Mouse (Mus musculus) frontal cortex, postnatal 25 days (tissue): ENCODE measurements around the gene Crybg3.

Experiments
- DNase-seq, 2 experiments: peaks; one replicate each; pipeline ENCODE4 v3.0.0; 2022; ENCODE audit warnings: low spot score in 2 of 2

The Crybg3 gene

DNA sequence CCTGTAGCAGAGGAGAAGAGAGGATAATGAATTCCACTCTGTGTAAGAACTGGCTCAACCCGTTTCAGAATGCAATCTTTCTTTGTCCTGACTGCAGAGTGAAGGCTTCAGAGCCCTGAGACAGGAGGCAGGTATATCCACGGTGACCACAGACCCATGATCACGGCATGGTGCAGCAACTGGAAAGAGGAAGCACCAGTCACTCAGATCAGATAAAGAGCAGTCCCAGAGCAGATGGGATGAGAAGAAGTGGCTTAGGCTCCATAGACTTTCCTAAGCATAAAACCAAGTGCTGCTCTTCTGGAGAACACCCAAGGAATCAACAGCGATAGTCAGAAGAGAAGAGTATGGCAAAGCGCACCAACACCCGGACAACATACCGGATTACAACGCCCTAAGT lies 21.5 kb downstream of the Crybg3 start:
- no peak for DNase-seq

DNA sequence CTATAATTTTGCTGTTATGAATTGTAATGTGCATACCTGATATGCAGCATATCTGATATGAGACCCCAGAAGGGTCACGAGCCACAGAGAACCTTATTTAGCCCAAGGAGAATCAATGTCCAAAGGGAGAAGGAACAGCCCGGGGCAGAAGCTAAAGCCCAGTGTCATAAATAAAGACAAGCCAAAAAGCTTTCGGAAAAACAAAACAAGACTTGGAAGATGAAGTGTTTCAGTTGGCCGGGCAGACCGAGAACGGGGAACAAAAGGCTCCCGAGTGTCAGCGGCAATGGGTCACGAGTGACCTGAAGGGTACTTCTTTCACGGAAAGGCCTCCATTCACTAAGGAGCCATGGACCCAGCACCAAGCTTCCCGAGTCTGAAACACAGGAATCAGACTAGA lies 26.8 kb downstream of the Crybg3 start:
- no peak for DNase-seq

DNA sequence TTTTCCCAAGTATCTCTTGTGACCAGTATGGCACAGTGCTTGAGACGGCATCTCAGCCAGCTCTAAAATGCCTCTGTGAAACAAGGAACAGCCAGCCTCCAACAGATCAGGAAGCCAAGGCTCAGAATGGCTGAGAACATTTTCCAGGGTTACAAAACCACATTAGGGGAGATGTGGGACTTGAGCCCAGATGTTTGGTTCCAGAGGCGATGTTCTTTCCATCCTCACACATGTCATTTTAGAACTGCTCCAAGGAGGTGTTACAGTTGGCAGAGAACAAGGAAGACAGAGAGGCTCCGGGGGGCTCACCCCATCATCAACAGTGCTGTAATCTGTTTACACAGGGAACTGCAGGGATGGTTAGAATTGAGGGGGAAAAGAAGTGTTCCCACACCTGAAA lies 28.1 kb downstream of the Crybg3 start:
- DNase-seq, result no peak

DNA sequence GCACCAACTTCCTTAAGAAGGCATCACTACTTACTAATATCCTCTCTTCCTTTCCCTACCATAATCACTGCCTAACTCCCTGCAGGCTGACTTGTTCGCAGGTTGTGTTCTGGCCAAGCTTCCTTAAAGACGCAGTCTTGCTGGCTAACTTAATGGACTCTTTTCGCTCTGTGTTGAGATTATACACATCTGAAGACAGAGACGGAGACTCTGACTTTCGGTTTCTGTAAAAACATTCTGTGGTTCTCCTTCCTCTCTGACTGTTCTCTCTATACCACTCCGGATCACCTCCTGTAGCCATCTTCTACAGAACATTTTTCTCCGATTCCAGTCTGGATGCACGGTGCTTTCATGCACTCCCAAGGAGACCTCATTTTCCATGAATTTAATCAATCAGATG lies 30.0 kb downstream of the Crybg3 start:
- DNase-seq, result no peak

DNA sequence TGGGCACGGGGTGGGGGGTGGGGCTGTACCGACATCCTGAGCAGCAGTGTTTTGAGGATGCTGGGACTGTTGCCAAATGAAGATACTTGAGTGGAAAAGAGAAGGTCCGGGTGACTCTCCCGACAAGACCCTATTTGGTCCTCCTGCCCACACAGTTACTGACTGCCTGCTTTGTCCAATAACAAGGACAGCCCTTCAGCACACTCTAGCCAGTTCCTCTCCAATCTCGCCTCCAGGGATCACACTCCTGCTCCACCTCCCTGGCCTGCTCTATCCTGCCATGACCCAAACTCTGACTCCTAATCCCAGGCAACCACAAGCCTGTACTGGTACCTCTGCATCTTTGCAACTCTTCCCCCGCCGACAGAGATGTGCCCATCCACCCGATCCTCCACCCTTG lies 30.9 kb downstream of the Crybg3 start:
- no peak for DNase-seq

DNA sequence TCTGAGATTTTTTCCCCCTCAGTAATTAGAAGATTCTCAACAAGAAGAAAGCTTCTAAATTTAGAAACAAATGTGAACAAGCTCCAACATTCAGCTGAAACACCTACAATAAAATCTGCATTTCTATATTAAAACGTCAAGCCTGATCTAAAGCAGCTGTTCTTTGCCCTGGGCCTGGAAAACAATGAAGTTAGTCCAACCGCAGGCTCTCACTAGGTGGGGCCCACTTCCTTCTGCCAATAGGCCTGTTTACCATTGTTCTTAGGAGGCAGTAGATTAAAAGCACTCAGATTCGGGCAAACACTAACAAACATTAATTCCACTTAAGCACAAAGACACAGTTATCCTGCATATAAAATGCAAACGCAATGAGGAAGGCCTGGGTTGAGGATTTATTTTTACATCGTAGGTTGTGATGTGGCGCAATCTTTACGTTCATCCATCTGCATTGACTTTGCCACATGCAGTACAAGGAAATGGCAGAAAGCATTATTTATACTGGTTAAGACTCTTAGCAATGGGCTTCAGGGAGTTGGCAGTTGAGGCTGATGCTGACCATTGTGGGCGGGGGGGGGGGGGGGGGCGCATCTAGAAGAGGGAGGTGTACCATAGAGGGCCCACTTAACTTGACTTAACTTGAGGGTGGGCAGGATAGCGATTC lies 32.9 kb downstream of the Crybg3 start:
- no peak for DNase-seq

DNA sequence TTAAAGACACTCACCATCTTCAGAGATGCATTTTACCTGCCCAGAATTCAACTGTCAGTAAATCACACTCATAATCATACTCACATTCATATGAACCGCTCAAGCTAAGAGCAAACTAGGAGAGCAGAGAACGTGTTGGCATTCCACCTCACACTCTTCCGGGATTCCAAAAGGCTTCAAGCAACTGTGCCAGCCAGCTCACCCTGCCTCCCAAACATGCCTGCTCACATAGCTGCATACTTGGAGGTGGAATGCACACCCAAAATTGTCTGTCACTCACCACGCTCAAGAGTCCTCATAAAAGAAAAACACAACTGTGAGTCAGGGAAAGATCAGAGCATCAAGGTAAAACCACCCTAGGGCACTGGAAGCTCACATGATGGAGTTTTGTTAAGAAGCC lies 34.3 kb downstream of the Crybg3 start:
- DNase-seq, result no peak

DNA sequence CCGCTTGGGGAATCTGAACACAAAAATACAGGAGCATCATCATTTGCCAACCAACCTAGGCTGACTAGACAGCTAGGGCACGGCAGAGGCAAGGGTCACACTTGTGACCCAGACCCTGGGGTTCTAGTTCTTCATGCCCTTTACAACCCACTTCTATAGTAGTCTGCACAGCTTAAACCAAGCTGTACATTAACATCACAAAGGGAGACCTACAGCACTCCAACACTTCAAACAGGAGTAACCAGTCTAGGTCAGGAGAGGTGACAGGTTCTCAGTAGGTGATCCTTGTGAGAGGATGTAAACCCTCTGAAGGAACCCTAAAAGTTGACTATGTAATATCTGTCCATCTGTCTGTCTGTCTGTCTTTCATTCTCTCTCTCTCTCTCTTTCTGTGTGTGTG lies 35.1 kb downstream of the Crybg3 start:
- DNase-seq, result no peak

DNA sequence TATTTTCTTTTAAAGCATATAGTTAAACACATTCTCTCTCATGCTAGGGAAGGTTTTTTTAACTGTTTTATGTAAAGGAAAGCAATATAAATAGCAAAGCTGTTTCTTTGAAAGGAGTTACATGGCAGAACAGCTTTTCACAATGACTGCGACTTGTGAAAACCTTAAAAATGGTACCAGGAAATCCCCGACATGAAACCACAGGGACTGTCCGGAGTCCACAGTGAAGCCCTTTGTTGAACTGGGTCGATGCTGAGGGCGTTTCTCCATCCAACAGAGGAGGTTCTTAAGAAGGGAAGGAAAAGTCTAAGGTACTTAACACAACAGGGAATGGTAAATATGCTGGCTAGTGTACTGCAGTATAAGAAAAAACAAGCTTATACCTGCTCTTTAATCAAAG lies 36.8 kb downstream of the Crybg3 start:
- DNase-seq, result no peak

DNA sequence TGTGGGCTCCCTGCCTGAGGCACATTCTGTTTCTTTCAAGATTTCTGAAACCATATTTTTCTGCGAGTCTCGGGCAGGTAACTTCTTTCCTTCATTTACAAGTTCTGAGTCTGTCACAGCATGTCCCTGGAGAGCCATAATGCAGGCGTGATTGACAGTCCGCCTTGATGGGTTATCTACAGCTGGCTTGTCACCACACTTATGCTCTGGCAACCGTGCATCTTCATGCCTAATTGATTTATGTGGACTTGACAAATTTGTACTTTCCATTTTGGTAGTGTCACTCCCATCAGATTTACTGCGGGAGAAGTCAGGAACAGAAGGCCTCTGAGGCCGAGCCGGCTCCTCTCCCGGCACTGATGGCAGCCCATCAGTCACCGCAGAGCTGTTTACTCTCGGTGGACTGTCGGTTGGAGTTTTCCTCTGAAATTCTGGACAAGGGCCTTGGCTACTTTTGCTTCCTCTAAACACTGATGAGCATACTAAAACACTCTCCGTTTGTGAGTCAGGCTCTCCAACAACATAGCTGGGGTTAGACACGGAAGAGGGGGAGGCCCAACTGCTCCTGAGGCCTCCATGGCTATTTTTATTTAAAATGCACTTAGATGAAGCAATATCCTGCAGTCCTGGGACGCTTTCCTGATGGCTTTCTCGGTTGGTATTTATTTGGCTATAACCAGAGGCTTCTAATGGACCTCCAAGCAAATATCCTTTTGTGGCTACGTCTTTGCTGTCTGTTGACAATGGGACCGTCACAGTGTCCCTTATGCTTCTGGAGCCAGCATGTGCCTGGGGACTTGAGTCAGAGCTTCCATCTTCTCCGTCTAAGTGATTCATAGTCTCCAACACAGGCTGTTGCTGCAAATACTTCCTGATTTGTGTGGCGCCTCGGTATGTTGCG lies 41.2 kb downstream of the Crybg3 start:
- no peak for DNase-seq

DNA sequence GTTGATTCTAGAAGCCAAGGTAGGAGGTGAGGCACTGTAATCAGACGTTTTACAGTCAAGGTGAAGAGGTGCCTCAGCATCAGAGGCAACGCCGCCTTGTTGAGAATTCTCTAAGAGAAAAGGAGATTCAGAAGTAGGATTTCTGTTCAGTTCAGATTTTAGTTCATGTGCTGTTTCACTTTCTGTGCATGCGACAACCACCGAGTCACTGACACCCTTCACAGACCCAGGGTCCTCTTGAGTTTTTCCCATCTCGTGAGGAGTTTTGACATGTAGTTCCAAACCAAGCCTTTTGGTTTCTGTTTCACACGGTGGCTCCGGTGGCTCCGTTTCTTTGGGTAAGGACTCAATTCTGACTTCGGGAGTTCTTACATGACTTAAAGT lies 41.9 kb downstream of the Crybg3 start:
- no peak for DNase-seq

DNA sequence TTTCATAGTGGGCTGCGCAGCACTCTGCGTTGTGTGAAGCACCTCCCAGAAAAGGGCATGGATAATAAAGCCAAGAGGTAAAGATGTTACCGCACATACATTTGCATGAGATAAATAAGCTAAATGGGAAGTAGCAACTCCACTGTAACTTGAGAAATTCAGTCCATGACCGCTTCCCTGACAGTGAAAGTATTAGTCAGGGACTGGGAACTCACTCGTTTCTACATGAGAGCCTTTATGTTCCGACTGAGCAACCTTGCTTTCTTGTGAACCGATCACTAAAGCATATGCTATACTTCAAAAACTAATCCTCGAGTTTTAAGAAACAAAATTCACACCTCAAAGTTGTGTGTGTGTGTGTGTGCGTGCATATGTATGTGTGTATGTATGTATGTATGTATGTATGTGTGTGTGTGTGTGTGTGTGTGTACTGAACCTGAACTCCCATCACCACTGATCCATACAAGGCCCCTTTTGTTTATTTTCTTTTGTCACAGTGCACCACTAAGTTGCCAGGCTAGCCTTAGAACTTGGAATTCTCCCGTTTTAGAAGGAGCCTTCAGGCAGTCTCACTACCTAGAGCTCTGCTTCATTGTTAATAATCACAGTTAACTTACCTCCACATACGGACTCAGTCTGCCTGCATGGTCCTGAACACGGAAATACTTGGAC lies 47.2 kb downstream of the Crybg3 start:
- no peak for DNase-seq

DNA sequence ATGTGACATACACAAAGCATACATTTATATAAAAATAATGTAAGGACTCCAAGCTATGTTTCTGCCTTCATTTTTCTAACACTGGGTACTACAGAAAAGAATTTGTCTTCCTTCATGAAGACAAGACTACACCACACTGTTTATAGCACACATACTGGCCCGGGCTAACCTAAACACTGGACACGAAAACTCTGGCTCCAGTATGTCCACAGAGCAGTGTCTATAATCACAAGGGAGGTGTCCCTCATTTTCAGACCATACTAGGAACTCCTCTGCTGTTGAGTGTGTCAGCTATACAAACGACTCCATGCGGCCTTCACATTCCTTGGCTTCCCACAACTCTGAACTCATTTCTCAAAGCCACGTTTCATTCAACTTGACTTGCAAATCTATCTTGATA lies 49.3 kb downstream of the Crybg3 start:
- DNase-seq, result no peak

DNA sequence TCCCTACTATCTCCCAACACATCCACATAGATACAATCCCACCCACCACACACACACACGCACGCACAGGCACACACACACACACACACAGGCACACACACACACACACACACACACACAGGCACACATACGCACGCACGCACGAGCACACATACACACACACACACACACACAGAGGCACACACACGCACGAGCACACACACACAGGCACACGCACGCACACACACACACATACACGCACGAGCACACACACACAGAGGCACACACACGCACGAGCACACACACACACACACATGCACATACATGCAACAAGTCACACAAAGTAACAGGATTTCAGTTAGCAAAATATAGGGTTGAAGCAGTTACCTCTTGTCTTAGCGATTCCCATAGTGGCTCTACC lies 51.1 kb downstream of the Crybg3 start:
- no peak for DNase-seq

DNA sequence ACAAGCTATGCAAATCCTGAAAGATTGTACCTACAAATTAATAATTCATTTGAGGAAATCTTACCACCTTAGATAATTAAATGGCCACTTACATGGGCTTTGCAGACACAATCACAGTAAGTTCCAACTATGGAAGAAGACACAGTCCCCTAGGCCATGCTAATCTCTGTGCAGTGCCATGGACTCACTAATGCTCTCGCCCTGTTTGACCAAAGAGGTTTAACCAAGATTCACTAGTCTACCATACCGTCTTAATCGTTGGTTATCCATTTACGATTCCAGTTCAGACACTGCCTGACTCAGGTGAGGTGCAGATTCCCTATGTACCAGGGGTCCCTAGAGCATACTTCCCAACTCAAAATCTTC lies 52.2 kb downstream of the Crybg3 start:
- DNase-seq, result no peak

DNA sequence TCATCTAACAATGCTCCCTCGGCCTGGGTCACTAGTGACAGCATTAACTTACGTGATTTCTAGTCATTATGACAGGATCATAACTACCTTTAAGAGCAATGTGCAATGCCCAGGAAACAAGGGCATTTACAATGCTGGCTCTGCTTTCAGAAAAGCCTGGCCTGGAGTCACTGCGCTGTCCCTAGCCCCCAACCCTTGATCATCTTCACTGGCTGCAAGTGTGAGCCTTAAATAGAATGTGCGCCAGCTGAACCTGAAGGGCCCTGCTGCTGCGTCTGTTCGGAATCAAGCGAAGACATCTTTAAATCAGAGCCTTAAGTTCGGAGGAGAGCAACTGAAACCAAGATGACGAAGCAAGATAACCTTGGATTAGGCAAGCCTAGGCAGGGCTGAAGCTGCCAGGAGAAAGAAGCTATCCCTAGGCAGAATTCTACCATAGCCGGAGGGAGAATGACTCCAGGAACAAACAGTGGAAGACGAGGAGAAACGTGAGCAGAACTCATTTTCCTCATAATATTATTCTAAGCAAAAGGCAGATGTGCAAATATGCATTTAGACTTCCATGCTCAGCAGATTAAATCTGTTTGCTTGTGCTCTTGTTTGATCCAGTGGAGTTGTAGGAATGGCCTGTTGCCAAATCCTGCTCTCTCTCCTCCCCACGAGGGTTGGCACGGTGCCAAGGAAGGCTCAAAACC lies 52.7 kb downstream of the Crybg3 start:
- DNase-seq, result peak in 1 of 2 experiments; percentile 30

DNA sequence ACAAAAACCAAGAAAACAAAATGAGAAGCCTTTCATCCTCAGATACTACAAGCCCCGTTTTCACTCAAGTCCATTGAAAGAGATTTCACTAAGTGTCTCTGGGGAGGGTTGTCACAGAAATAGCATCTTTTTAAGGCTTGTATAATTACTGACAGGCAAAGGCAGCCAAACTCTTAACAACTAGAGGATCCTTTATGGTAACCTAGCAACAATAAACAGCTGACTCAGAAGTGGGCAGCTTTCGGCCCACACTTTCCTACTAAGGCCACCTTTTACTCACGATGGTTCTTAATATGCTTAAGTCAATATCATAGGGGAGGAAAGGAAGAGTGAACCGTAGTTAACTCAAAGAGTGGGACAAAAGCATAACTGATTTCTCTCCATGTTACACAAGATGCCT lies 53.3 kb downstream of the Crybg3 start:
- no peak for DNase-seq

DNA sequence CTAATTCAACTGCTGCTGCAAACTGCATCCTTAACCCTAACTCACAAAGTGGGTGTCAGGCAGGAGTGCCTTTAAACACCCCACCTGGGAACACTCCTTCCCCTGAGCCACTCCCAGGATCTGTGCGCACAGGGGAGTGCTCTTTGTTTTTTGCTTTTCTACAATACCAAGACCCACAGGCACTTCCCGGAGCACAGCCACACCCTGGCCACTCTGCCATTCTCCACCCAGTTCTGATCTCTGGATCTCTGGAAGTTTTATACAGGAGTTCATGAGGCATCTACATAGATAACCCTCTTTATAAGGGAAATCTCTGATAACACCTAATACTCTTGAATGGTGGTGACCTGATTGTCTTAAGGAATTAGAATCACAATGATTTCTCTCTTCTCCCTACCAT lies 55.4 kb downstream of the Crybg3 start:
- no peak for DNase-seq

DNA sequence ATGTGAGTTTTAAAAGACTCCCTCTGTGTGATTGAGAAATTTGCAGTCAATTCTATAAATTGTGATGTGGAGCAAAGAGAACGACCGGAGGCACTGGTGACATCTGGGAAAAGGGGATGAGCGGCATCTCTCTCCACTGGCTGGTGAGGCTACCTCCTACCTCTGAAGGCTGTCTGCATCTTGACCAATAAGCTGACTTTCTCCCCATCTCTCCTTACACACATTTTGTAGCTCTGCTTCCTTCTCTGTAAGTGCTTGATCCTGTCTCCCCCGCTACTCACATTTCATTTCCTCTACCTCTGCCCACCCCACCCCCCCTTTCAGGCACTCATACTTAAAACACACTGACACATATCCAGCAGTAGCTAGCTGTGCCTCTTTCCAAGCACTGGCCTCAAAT lies 59.4 kb downstream of the Crybg3 start:
- DNase-seq, result no peak

DNA sequence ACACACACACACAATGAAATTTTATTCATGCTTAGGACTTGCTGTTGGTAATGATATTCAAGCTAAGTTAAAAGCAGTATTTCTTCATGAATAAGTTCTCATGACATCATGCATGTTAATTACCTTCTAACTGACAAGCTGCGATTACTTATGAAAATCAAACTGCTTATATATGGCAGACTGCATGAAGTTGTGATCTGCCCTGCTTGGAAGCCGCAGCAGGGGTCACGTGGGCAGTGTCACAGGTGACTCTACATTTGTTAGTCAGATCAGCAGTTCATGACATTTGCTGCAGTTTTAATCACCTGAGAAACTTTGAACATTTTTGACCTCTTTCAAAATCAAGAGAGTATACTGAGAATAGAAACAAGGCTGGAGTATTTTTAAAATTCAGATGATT lies 59.8 kb downstream of the Crybg3 start:
- no peak for DNase-seq

DNA sequence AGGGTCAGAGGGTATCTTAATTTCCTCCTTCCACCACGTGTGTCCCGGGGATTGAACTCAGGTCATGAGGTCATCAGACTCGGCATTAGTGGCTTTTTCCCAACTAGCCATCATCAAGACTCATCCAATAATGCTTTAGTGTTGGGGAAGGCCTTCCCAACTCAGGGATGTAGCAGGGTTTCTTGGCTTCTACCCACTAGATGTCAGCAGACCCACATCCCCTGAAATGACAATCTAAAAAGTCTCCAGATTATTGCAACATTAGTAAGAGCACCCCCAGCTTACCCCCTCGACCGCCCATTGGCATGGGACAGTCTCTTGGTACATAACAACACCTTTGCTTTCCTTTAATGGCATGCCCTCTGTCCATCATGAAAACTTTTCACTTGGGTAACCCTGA lies 65.1 kb downstream of the Crybg3 start:
- no peak for DNase-seq

DNA sequence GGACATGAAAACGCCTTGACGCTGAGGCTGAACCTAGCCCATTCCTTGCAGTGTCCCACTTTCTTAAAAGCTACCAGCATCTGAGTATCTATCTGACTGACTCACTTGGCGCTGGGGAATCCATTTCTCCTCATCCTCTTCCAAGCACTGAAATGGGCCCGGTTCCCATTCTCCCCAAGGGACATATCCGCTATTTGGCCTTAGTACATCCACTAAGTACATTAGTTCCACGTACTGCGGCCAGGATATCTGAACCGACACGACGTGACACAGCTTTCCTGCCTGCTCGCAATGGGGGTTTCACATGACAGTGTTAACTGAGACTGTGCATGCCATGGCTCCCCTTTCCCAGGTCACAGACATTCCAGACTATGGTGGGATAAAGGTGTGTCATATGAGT lies 66.4 kb downstream of the Crybg3 start:
- no peak for DNase-seq
